Mouse (Mus musculus): ENCODE results near the gene Dcpp2. TPM values are rescaled to one million over a fixed set of nuclear protein-coding genes. Genes with fewer than 3 reads are reported as not detected.

Dcpp2 gene
- polyA plus RNA-seq, 1 experiment from 2014 or later = not detected

Other genes starting within 250 kb of the Dcpp2 start
- 0.82 and 0.99 TPM in 2 replicates for gene Mmp25, start 235.6 kb upstream of the Dcpp2 start, polyA plus RNA-seq (2014; fragmentation: Nextera tagmentation; extraction: Ambion mirVana)
- 0.15 and 0.79 TPM in 2 replicates for gene Bicdl2, start 220.4 kb upstream of the Dcpp2 start, polyA plus RNA-seq (2014; fragmentation: Nextera tagmentation; extraction: Ambion mirVana)
- gene Hcfc1r1, start 207.3 kb upstream of the Dcpp2 start, polyA plus RNA-seq (2014; fragmentation: Nextera tagmentation; extraction: Ambion mirVana) = 49.7 and 52.5 TPM in 2 replicates
- gene Thoc6, start 207.0 kb upstream of the Dcpp2 start, polyA plus RNA-seq (2014; fragmentation: Nextera tagmentation; extraction: Ambion mirVana) = 56.6 and 56.8 TPM in 2 replicates
- gene Tnfrsf12a, start 203.4 kb upstream of the Dcpp2 start, polyA plus RNA-seq (2014; fragmentation: Nextera tagmentation; extraction: Ambion mirVana) = 1.2 and 3.3 TPM in 2 replicates
- 12.8 and 18.1 TPM in 2 replicates for gene Cldn6, start 201.6 kb upstream of the Dcpp2 start, polyA plus RNA-seq (2014; fragmentation: Nextera tagmentation; extraction: Ambion mirVana)
- gene Cldn9, start 196.9 kb upstream of the Dcpp2 start, polyA plus RNA-seq (2014; fragmentation: Nextera tagmentation; extraction: Ambion mirVana) = 4.1 and 6.5 TPM in 2 replicates
- 0.08 TPM in 1 of 2 replicates, not detected in the other for gene 1520401A03Rik, start 158.1 kb upstream of the Dcpp2 start, polyA plus RNA-seq (2014; fragmentation: Nextera tagmentation; extraction: Ambion mirVana)
- gene Pkmyt1, start 154.5 kb upstream of the Dcpp2 start, polyA plus RNA-seq (2014; fragmentation: Nextera tagmentation; extraction: Ambion mirVana) = 30.2 and 31.3 TPM in 2 replicates
- gene Paqr4, start 140.0 kb upstream of the Dcpp2 start, polyA plus RNA-seq (2014; fragmentation: Nextera tagmentation; extraction: Ambion mirVana) = 28.0 and 28.9 TPM in 2 replicates
- gene Kremen2, start 135.0 kb upstream of the Dcpp2 start, polyA plus RNA-seq (2014; fragmentation: Nextera tagmentation; extraction: Ambion mirVana) = 2.0 and 2.6 TPM in 2 replicates
- 127 and 135 TPM in 2 replicates for gene Flywch1, start 109.3 kb upstream of the Dcpp2 start, polyA plus RNA-seq (2014; fragmentation: Nextera tagmentation; extraction: Ambion mirVana)
- gene Flywch2, start 94.8 kb upstream of the Dcpp2 start, polyA plus RNA-seq (2014; fragmentation: Nextera tagmentation; extraction: Ambion mirVana) = 27.7 and 30.5 TPM in 2 replicates
- 427 and 573 TPM in 2 replicates for gene Srrm2, start 90.3 kb upstream of the Dcpp2 start, polyA plus RNA-seq (2014; fragmentation: Nextera tagmentation; extraction: Ambion mirVana)
- gene Elob, start 51.7 kb upstream of the Dcpp2 start, polyA plus RNA-seq (2014; fragmentation: Nextera tagmentation; extraction: Ambion mirVana) = 1,090 and 1,145 TPM in 2 replicates
- 0.14 TPM in 1 of 2 replicates, not detected in the other for gene Prss33, start 44.8 kb upstream of the Dcpp2 start, polyA plus RNA-seq (2014; fragmentation: Nextera tagmentation; extraction: Ambion mirVana)
- gene Prss32, start 37.0 kb upstream of the Dcpp2 start, polyA plus RNA-seq (2014; fragmentation: Nextera tagmentation; extraction: Ambion mirVana) = not detected in 2 replicates
- 0.92 and 1.6 TPM in 2 replicates for gene Prss41, start 36.7 kb upstream of the Dcpp2 start, polyA plus RNA-seq (2014; fragmentation: Nextera tagmentation; extraction: Ambion mirVana)
- gene Prss21, start 12.8 kb upstream of the Dcpp2 start, polyA plus RNA-seq (2014; fragmentation: Nextera tagmentation; extraction: Ambion mirVana) = not detected in 2 replicates
- gene Dcpp1, start within 50 bp of the Dcpp2 start, polyA plus RNA-seq (2014; fragmentation: Nextera tagmentation; extraction: Ambion mirVana) = not detected in 2 replicates
- gene Dcpp3, start 36.6 kb downstream of the Dcpp2 start, polyA plus RNA-seq (2014; fragmentation: Nextera tagmentation; extraction: Ambion mirVana) = not detected in 2 replicates
- not detected in 2 replicates for gene Sbp, start 60.8 kb downstream of the Dcpp2 start, polyA plus RNA-seq (2014; fragmentation: Nextera tagmentation; extraction: Ambion mirVana)
- gene Sbpl, start 74.4 kb downstream of the Dcpp2 start, polyA plus RNA-seq (2014; fragmentation: Nextera tagmentation; extraction: Ambion mirVana) = not detected in 2 replicates
- not detected in 2 replicates for gene Prss30, start 99.7 kb downstream of the Dcpp2 start, polyA plus RNA-seq (2014; fragmentation: Nextera tagmentation; extraction: Ambion mirVana)
- 0.25 and 0.51 TPM in 2 replicates for gene Prss22, start 117.2 kb downstream of the Dcpp2 start, polyA plus RNA-seq (2014; fragmentation: Nextera tagmentation; extraction: Ambion mirVana)
- 0.19 TPM in 1 of 2 replicates, not detected in the other for gene Prss27, start 157.3 kb downstream of the Dcpp2 start, polyA plus RNA-seq (2014; fragmentation: Nextera tagmentation; extraction: Ambion mirVana)
- gene Kctd5, start 192.6 kb downstream of the Dcpp2 start, polyA plus RNA-seq (2014; fragmentation: Nextera tagmentation; extraction: Ambion mirVana) = 79.8 and 87.2 TPM in 2 replicates

Data from hindbrain, embryonic 11.5 days (tissue).